Mouse (Mus musculus) heart, postnatal 25 days (tissue): ENCODE data around the gene Ctdspl. TPM values are rescaled to one million over a fixed set of nuclear protein-coding genes. Genes with fewer than 3 reads are reported as not detected.

Experiments used
- DNase-seq: peaks from one replicate; pipeline ENCODE4 v3.0.0; 2022; ENCODE audit warnings: low spot score
- intact Hi-C: fragments of 180-260 bp; cut with DNase I; formaldehyde crosslinking; loops from one replicate; pipeline ENCODE4 v1.15.1; 2025
- microRNA-seq: library from miRNA; unstranded; fragments of <30 nt; microRNA quantifications from one replicate; pipeline ENCODE4 v1.2.0, GENCODE M21; 2022
- total RNA-seq, 2 experiments: library from RNA; stranded (reverse); gene quantifications; 2 replicates each; pipeline ENCODE4 v1.2.3; 2021

Ctdspl gene
- total RNA-seq, 2 experiments from 2014 or later, result 10.1 to 12.7 TPM

DNA sequence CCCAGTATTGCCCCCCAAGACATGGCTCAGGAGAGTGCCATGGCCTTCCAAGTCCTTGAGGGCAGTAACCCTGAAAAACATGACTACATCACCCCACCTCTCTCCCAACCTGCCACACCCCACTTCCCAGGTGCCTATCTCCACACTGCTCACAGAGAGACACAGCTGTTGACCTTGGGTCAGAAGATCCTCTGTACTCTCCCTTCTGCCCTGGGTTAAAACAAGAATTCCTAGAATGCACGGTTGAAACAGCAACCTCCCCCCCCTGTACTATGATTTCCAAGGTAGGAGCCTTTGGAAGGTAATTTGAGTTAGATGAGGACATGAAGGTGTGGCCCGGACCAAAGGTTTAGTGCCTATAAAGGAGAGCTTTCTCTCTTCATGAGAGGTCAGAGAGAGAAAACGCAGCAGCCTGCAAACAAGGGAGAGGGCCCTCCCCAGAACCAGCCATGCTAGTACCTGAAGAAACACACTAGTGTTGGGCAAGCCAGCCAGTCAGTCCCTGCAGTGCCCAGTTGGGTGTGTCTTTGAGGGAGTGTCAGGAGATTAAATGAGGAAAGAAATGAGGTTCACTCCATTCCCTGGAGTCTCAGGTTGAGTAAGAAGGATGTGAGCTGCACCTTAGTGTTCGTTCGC lies 153.9 kb downstream of the Ctdspl start:
- intact Hi-C loops, result no loop called here

DNA sequence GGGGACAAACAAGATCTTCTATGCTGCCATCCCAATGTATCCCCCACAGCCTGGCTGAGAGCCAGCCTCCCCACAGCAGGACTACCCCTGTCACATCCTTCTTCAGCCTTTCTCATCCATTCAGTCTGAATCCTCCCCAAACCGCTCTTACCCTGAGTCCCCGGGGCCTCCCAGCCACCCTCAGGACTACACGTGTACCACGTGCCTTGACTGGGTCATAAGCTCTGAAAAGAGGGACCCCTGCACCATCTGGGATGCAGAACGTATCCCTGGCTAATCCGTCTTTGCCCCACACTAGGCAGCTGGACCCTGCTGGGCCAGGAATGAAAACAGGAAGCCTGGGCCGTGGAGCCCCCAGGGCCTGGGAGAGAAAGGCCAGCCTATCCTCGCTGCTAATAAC lies 155.8 kb downstream of the Ctdspl start:
- no peak for DNase-seq
- intact Hi-C loops, result no loop called here

More for the DNA sequence above, 153.9 kb downstream of the Ctdspl start:
- DNase-seq, result no peak

DNA sequence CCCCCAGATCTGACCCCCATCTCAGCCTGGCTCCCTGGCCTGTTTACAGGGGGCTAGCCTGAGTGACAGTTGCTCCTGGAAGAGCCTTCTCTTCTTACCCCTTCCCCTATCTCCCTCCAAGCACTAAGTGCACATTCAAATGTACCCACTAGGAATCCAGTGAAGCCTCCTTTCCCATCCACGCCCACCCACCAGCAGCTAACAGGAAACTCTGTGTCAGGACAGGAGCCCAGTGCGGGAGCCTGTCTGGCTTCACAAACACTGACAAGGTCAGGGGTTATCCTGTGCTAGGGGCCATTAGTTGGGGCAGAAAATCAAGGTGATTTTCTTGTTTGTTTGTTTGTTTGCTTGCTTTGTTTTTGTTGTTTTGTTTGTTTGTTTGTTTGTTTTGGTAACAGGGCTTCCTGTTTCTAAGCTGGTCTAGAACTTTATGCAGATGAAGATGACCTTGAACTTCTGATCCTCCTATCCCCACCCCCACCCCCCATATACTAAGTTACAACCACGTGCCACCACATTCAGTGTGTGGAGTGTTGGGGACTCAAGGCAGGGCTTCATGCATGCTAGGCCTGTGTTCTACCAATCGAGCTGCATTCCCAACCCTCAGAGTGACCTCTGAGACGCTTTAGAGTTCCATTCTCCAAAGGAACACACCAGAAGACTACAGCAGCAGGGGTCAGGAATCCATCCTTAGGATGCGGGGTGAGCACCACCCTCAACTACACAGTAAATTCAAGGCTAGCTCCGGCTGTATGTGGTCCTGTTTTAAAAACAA lies 156.6 kb downstream of the Ctdspl start:
- intact Hi-C loops, result no loop called here
- DNase-seq, result no peak

DNA sequence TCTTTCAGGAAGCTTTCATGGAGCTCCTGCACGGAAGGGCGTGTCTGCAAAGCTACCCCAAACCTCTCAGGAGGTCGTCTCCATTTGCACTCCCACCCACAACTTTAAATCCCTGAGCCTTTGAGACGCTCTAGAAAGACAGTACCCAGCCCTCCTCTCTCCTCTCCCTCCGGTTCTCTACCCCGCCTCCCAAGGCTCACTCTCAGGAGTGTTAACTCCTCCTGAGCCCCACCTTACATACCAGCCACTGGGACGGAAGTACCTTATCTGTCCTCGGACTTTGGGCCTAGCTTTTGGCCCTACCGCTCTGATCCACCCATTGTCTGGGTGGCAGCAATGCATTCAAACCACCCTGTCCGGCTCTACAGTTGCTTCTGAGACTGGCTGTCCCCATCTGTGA lies 157.7 kb downstream of the Ctdspl start:
- intact Hi-C loops, result no loop called here
- no peak for DNase-seq

DNA sequence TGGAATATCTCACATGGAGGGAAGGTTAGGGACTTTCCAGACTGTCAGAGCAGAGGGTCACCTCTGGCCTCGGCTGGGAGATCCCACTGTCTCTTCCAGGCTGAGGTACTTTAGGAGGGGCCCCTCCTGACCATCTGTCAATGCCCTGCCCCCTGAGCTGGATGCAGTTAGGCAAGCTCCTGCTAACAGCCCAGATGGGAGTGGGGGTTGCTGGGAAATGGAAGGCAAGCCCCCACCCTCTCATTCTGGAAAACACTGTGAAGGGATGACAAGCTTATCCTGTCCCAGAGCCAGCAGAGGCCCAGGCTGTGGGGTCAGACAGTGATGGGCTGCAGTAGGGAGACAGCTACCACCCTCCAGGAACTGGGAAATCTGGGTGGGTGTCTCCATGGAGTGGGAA lies 160.2 kb downstream of the Ctdspl start:
- intact Hi-C loops, result no loop called here
- DNase-seq, result no peak

DNA sequence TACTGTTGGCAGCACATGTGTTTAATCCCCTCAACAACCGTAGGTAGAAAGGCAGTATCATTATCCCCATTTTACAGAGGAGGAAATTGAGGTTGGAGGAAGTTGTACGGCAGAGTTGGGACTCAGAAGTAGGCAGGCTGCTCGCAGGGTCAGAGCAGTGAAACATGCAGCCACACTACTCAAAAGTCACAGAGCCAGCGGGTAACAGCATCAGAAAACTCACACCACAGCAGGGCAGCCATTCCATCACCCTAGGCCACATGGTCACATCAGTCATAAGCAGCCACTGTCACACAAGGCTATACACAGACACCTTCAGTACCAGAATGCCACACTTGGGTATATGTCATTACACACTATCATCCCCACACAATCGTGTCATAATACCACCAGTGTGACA lies 161.1 kb downstream of the Ctdspl start:
- intact Hi-C loops, result no loop called here
- no peak for DNase-seq

DNA sequence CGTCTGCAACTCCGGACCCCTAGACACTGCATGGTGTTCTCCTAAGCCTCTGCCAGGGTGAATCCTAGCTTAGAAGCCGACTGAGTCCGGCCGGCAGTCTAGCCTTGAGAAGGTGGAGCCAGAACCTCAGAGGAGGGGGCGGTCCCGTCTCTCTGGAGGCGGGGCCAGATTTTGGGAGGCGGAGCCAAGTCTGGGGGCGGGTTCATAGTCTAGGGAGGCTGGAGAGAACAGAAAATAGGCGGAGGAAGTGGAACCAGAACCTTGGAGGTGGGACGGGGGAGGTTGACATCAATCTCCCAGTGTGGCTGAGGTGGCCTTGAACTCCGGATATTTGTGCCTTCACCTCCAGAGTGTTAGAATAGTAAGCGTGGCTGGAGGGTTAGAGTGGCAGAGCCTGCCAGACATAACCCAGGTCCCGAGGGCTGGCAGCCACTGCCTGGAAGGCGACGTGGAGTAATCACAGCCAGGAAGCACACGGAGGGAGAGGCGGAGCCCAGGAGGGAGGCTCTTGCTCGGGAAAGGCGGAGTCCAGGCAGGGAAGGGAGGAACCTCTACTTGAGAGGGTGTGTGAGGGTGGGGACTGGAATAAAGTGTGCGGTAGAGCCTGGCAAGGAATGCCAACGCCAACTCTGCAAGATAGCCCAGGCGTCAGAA lies 162.0 kb downstream of the Ctdspl start:
- intact Hi-C loops, result no loop called here
- peak; percentile 77 for DNase-seq

DNA sequence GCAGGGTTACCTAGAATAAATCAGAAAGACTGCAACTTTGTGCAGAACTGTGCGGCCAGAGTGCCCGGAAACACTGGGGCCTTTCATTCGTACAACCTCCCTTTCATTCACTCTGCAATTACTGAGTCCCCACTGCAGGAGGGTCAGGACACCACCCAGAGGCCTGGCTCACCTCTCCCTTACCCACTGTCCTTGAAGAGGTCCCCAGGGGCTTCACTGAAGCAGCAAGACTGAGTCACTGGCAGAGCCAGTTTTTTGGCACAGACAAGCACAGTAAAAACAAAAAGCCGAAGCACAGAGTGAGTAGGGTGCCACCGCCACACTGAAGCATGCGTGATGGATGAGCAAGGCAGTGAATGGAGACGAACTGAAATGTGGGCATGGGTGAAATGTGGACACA lies 163.2 kb downstream of the Ctdspl start:
- DNase-seq, result no peak
- intact Hi-C loops, result no loop called here

DNA sequence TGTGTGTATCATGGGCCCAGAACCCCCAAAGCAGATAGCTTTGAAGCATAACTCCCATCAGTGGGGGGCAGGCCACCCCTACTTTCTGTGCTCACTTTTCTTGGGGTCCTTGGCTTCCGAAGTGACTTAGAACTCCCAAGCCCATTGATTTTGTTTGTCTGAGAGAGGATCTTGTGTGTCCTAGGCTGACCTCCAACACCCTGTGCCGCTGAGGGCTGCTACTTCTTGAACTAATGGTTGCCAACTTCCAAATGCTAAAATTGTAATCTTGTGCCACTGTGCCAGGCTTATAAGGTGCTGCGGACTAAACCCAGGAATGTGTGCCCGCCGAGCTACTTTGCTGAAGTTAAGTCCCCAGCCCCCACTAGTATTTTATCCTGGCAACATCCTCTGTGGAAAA lies 164.2 kb downstream of the Ctdspl start:
- DNase-seq, result no peak
- intact Hi-C loops, result loop anchor here (5.0 kb wide), 1 partner anchor 312 kb away; the partner anchor contains the start of gene Acvr2b

DNA sequence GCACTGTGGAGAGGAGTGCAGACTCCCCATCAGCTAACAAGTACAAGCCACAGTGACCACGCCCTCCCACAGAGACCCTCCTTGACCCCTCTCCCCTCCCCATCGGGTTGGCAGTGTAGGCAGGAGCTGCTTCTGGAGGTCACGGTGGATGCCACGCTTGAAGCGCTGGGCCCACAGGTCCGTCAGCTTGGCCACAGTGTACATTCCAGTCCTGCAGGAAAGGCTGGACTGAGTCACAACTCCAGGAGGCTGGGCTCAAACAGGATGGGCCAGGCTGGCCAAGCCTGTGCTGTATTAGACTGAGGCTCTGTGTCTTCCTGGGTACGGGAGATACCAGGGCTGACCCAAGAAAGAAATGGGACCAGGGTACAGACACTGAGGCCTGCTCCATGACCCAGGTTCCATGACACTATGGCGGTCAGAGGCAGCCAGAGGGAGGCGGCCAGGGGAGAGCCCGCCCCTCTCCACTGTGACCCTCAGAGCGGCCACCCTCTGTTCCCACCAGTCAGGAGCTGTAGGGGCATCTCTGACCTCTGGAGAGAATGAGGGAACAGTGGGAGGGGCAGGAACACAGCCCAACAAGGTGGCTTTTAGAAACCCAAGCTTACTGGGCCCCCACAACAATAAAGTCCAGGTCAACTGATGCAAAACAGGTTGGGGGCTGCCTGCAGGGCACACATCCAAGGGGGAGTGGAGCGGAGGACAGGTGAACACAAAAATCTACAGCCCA lies 165.5 kb downstream of the Ctdspl start:
- intact Hi-C loops, result loop anchor here (5.0 kb wide), 1 partner anchor 311 kb away; the partner anchor contains the start of gene Acvr2b
- DNase-seq, result no peak

DNA sequence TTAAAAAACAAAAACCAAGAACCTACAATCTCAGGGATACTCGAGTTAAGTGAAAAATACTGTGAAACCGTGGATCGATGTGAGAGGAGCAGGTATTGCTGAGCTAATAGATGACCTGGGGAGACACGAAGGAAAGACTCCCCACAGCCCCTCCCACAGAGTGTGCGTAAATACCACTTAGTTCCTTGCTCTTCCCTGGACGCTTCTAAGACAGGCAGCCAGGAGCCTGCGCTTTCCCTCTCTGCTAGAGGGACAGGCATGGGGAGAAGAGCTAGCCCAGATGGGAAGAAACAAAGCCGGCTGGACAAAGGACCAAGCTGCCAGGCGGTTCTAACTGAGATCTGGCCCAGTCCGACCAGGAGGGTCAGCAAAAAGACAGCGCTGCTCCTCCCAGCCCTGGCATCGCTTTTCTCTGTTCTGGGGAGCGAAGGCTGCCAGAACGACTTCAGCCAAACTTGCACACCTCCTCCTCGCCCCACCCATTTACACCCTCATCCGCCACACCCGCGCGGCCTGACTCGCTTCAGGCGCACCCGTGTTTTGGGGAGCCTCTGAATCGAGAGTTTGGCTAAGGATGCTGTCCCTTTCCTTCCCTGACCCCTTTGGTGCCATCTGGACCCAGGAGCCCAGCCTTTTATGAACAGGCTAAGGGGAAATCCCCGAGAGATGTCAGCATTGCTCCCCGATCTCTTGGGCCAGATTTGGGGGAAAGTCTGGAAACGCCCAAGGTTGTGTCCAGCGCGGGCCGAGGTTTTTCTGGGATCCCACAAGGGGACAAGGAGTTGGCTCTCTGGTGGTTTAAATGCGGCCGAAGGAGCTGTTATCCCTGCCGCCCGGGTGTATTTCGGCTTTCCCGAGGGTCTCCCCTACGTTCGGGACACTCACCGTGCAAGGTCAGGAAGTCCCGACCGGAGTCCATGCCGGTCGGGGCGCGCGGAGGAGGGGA lies 166.5 kb downstream of the Ctdspl start:
- intact Hi-C loops, result loop anchor here (5.0 kb wide), 1 partner anchor 310 kb away; the partner anchor contains the start of gene Acvr2b

More for the DNA sequence above, 166.5 kb downstream of the Ctdspl start:
- no peak for DNase-seq

Small RNA genes lying within 50 kb of the gene (microRNA-seq; reads per million reads assigned to microRNA genes)
- 231 reads per million, percentile 67 among the genes with 10 or more reads in this experiment for gene Mir26a-1

Other genes starting within 250 kb of the Ctdspl start
- gene Vill, start 126.3 kb downstream of the Ctdspl start, total RNA-seq, result 1 to 10 TPM in 1 of 2 experiments, under 1 TPM in 1; 0.52 to 1.2 TPM
- gene Plcd1, start 167.0 kb downstream of the Ctdspl start, total RNA-seq, result 10 to 100 TPM; 17.9 to 20.0 TPM
- under 1 TPM in 1 of 2 experiments, not detected in 1; 0.10 TPM for gene Dlec1, start 176.0 kb downstream of the Ctdspl start, total RNA-seq
- 1 to 10 TPM; 1.7 to 1.8 TPM for gene Acaa1b, start 230.6 kb downstream of the Ctdspl start, total RNA-seq
- gene Gm47289, start 232.7 kb downstream of the Ctdspl start, total RNA-seq, result not detected